Mouse (Mus musculus) hindbrain, embryonic 16.5 days (tissue): ENCODE data around the gene Crybg2. TPM values are rescaled to one million over a fixed set of nuclear protein-coding genes. Genes with fewer than 3 reads are reported as not detected.

Experiments used
- polyA plus RNA-seq: library from polyadenylated mRNA; unstranded; fragments of >200 nt; fragmentation: Nextera tagmentation; extraction: Ambion mirVana; gene quantifications from 2 replicates; pipeline ENCODE4 v1.2.1, GENCODE M21; 2015

The Crybg2 gene
- polyA plus RNA-seq, 1 experiment from 2014 or later: 5.3 TPM

Other genes starting within 250 kb of the Crybg2 start
- 25.7 and 28.2 TPM in 2 replicates for gene Rps6ka1, start 173.0 kb upstream of the Crybg2 start, polyA plus RNA-seq
- gene Hmgn2, start 92.2 kb upstream of the Crybg2 start, polyA plus RNA-seq: 909 and 1,029 TPM in 2 replicates
- 49.7 and 49.8 TPM in 2 replicates for gene Dhdds, start 59.9 kb upstream of the Crybg2 start, polyA plus RNA-seq
- gene Lin28a, start 42.0 kb upstream of the Crybg2 start, polyA plus RNA-seq: 0.16 and 0.35 TPM in 2 replicates
- gene Zfp683, start 7.0 kb upstream of the Crybg2 start, polyA plus RNA-seq: not detected in 2 replicates
- gene Cd52, start 34.3 kb downstream of the Crybg2 start, polyA plus RNA-seq: 1.5 and 1.8 TPM in 2 replicates
- 21.3 and 21.5 TPM in 2 replicates for gene Ubxn11, start 41.8 kb downstream of the Crybg2 start, polyA plus RNA-seq
- 467 and 509 TPM in 2 replicates for gene Sh3bgrl3, start 68.0 kb downstream of the Crybg2 start, polyA plus RNA-seq
- gene Cep85, start 126.3 kb downstream of the Crybg2 start, polyA plus RNA-seq: 17.6 and 18.0 TPM in 2 replicates
- not detected in 2 replicates for gene Gm7534, start 142.2 kb downstream of the Crybg2 start, polyA plus RNA-seq
- not detected in 2 replicates for gene Catsper4, start 166.6 kb downstream of the Crybg2 start, polyA plus RNA-seq
- gene Cnksr1, start 177.6 kb downstream of the Crybg2 start, polyA plus RNA-seq: 0.10 and 0.21 TPM in 2 replicates
- 0.50 and 0.60 TPM in 2 replicates for gene E130218I03Rik, start 182.8 kb downstream of the Crybg2 start, polyA plus RNA-seq
- 13.3 and 14.7 TPM in 2 replicates for gene Zfp593, start 184.8 kb downstream of the Crybg2 start, polyA plus RNA-seq
- gene Gm30191, start 186.1 kb downstream of the Crybg2 start, polyA plus RNA-seq: 0.94 and 1.1 TPM in 2 replicates
- 15.7 and 16.9 TPM in 2 replicates for gene Grrp1, start 193.3 kb downstream of the Crybg2 start, polyA plus RNA-seq
- gene Pdik1l, start 227.1 kb downstream of the Crybg2 start, polyA plus RNA-seq: 32.5 and 36.1 TPM in 2 replicates